Mouse (Mus musculus) E14TG2a.4 (cell line): ENCODE measurements around the gene Jam3.

Source experiments
- CTCF ChIP-seq: conservative IDR thresholded peaks from 2 replicates; pipeline ENCODE4 v1.5.1; 2014; ENCODE audit warnings: low read length
- NANOG ChIP-seq: IDR thresholded peaks from 2 replicates; pipeline ENCODE4 v1.6.1; 2014; ENCODE audit warnings: borderline replicate concordance, low read length, mixed read lengths

DNA sequence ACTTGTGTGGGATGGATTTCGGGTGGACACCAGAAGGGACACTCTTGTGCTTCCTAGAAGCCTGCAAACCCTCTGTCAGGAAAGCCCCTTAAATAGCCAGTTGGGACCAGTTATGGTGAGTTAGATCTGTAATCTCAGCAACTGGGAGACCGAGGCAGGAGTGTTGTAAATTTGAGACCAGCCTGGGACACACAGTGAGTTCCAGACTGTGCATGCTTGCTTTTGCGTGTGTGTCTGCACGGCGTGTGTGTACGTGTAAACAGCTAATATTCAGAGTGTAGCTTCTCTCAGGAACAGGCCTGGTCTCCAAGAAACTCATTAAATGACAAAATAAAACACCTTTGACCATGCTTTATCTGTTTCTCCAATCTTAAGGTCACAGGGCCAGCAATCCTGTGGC lies 20.5 kb upstream of the Jam3 start:
- TF ChIP-seq CTCF (no peak), NANOG (no peak)
